Mouse (Mus musculus) monocyte, adult 59 days (primary cell): ENCODE results near the gene Fkbp6. TPM values are rescaled to one million over a fixed set of nuclear protein-coding genes. Genes with fewer than 3 reads are reported as not detected.

Experiments
- total RNA-seq, 2 experiments: library from RNA; stranded (reverse); gene quantifications; one replicate each; pipeline ENCODE4 v1.2.4; 2023

The Fkbp6 gene
- total RNA-seq = not detected

GRCm38 (mm10) chr5:135349862-135350261 lies at the start of gene Fkbp6:
Gene Fkbp6 (minus strand): TSS chr5:135350044.

DNA sequence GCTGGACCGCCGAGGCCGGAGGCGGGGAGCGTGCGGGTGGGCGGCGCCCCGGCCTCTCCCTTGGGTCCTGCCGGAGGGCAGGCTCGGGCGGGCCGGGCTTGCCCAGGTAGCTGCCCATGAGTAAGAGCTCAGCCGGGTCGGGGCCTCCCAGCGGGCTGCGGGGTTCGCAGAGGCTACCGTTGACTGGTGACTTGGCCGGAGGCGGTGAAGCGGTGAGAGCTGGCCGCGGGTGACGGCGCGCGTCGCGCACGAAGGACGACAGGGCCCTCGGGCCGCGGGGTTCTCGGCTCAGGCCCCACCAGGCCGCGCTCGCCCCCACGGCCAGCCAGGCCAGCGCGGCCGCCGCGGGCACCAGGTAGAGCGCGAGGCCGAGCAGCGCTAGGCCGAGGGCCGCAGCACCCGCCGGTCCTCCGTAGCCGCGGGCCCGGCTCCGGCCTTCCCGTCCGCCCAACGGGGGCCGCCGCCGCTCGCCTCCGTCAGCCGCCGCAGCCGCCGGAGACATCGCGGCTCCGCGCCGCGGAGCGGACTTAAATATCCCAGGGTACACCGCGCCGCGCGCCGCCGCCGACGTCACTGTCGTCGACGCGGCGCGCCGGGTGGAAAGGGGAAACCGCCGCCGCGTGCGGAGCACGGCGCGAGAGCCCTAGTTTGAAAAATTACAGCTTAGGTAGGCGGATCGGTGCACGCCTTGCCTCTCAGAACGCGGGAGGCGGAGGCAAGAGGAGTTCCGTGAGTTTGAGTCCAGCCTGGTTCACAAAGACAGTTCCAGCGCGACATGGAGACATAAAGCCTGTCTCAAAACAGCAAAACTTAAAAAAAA lies 44.4 kb upstream of the Fkbp6 start, which contains the start of gene Pom121:
Pom121 (minus strand) TSS at position 543 of the 820 bp plus-strand sequence.

DNA sequence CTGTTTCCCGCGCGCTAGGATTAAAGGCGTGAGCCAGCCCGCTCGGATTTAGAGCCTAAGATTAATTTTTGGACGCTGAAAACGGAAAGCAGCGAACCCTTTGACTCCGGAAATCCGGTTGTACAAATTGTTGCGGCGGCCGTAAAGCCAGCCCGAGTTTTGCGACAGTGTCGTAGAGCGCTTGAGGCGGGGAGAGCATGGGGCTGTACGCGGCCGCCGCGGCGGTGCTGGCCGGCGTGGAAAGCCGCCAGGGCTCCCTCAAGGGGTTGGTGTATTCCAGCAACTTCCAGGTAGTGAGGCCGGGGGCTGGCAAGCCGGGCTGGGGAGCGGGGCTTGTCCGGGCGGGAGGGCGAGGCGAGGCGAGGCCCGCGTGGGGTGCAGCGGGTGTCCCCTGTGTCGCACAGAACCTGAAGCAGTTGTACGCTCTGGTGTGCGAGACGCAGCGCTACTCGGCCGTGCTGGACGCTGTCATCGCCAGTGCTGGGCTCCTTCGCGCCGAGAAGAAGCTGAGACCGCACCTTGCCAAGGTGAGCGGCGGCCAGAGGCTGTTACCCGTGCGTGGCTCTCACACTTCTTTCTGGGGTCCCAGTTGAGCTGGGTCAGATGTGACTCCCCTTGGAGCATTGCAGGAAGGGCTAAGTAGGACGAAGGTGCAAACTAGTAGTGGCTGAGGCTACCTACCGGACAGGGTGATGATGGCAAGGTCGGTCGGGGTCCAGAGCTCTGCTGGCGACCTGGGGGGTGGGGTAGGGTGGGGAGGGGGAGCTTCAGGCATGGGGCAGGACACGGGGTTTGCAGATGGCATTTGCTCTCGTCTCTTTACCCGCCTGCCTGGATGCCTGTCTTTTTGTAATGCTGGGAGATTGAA lies 20.2 kb upstream of the Fkbp6 start, which contains the start of gene Nsun5:
Nsun5 (plus strand) TSS at position 167 of the 868 bp plus-strand sequence.

GRCm38 (mm10) chr5:135352995-135353394 lies 3.2 kb upstream of the Fkbp6 start, which contains the start of gene Trim50:
Gene Trim50 (plus strand): TSS chr5:135353295.

GRCm38 (mm10) chr5:135251079-135251454 lies 98.8 kb downstream of the Fkbp6 start, which contains the start of gene Fzd9:
Gene Fzd9 (minus strand): TSS chr5:135251230.

Other genes with a start within 250 kb of the Fkbp6 start
- 10 to 100 TPM; 11.8 to 13.0 TPM for gene Tbl2, start 200.4 kb downstream of the Fkbp6 start, total RNA-seq
- gene Bcl7b, start 181.8 kb downstream of the Fkbp6 start, total RNA-seq = 10 to 100 TPM; 40.0 to 44.2 TPM
- gene Baz1b, start 162.8 kb downstream of the Fkbp6 start, total RNA-seq = 10 to 100 TPM; 65.9 to 76.2 TPM
- not detected for gene Fzd9, start 98.8 kb downstream of the Fkbp6 start, total RNA-seq
- gene Trim50, start 3.3 kb upstream of the Fkbp6 start, total RNA-seq = not detected
- gene Nsun5, start 19.9 kb upstream of the Fkbp6 start, total RNA-seq = 10 to 100 TPM; 11.2 to 11.8 TPM
- gene Pom121, start 44.5 kb upstream of the Fkbp6 start, total RNA-seq = 10 to 100 TPM; 38.4 to 39.6 TPM
- 100 to 1,000 TPM; 203 to 210 TPM for gene Hip1, start 195.1 kb upstream of the Fkbp6 start, total RNA-seq
- gene Ccl26, start 213.5 kb upstream of the Fkbp6 start, total RNA-seq = not detected
- 10 to 100 TPM; 20.6 to 33.1 TPM for gene Ccl24, start 223.0 kb upstream of the Fkbp6 start, total RNA-seq